Mouse (Mus musculus) thymus, postnatal 0 days (tissue): ENCODE data around the gene Herc2. TPM values are rescaled to one million over a fixed set of nuclear protein-coding genes. Genes with fewer than 3 reads are reported as not detected.

Experiments
- DNase-seq: peaks from one replicate; pipeline ENCODE4 v3.0.0-alpha.2; 2015; ENCODE audit warnings: low spot score
- polyA plus RNA-seq: library from polyadenylated mRNA; unstranded; fragments of >200 nt; fragmentation: Nextera tagmentation; extraction: Ambion mirVana; gene quantifications from 2 replicates; pipeline ENCODE4 v1.2.1, GENCODE M21; 2015

Gene Herc2
- polyA plus RNA-seq, 1 experiment from 2014 or later, result 22.7 TPM

GRCm38 (mm10) chr7:56191041-56191440 lies 141.0 kb downstream of the Herc2 start:
- DNase-seq, result no peak

- no peak for DNase-seq
Observed at GRCm38 (mm10) chr7:56191661-56192060, 141.7 kb downstream of the Herc2 start.

- DNase-seq, result no peak
Observed at GRCm38 (mm10) chr7:56201483-56202218, 151.7 kb downstream of the Herc2 start.

- DNase-seq, result no peak
Observed at GRCm38 (mm10) chr7:56202843-56203242, 152.8 kb downstream of the Herc2 start.

- DNase-seq, result no peak
Observed at GRCm38 (mm10) chr7:56203286-56203685, 153.3 kb downstream of the Herc2 start.

- no peak for DNase-seq
Observed at GRCm38 (mm10) chr7:56204877-56205276, 154.9 kb downstream of the Herc2 start.

GRCm38 (mm10) chr7:56220811-56221210 lies 170.8 kb downstream of the Herc2 start:
- no peak for DNase-seq

GRCm38 (mm10) chr7:56235794-56236423 lies 185.9 kb downstream of the Herc2 start:
- DNase-seq, result no peak

GRCm38 (mm10) chr7:56236617-56237016 lies 186.6 kb downstream of the Herc2 start:
- DNase-seq, result no peak

GRCm38 (mm10) chr7:56239543-56239942 lies 189.5 kb downstream of the Herc2 start, which contains the start of gene Oca2:
TSS of gene Oca2 (plus strand) at chr7:56239760.
- no peak for DNase-seq

- no peak for DNase-seq
Observed at GRCm38 (mm10) chr7:56254568-56254967, 204.6 kb downstream of the Herc2 start.

GRCm38 (mm10) chr7:56257875-56258441 lies 208.0 kb downstream of the Herc2 start:
- no peak for DNase-seq

- DNase-seq, result no peak
Observed at GRCm38 (mm10) chr7:56277506-56277905, 227.5 kb downstream of the Herc2 start.

Other genes with a start within 250 kb of the Herc2 start
- gene Cyfip1, start 208.5 kb upstream of the Herc2 start, polyA plus RNA-seq, result 19.0 and 20.2 TPM in 2 replicates
- 40.8 and 40.9 TPM in 2 replicates for gene Nipa2, start 87.7 kb upstream of the Herc2 start, polyA plus RNA-seq
- 0.83 and 1.0 TPM in 2 replicates for gene Nipa1, start 30.2 kb upstream of the Herc2 start, polyA plus RNA-seq
- gene Oca2, start 189.6 kb downstream of the Herc2 start, polyA plus RNA-seq, result 0.06 and 0.07 TPM in 2 replicates